9 mouse cellular contexts compared by ENCODE assay signal in the genomic region with DNA sequence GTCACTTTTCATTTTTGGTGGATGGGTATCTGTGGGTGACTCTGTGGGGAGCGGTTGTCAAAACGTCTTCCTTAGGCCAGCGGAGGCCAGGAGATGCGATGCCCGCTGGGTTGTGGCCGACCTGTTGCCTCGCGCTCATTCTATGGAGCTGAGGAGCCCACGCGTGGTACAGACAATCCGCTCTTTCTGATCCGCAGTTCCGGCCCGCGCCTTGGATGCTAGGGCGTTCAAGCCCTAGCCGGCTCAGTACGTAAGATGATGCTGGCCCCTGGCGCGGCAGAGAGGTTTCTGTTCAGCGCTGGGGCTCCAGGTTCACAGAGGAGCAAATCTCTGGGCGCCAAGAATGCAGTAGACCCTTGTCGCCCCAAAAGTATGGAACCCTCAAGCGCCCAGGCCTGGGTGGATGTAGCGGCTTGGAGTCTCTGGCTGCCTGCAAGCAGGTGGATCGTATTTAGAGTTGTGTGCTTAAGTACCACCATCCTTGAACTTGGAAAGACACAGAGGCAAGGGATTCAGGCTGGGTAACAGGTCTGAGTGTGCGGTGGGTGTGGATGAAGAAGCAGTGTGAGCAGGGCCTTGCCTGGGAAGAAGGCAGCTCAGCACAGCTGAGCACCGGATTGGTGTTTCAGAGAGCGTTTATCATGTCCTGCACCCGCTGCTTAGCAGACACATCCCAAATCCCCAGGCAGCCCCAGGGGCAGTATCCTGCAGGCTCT. TPM values are rescaled to one million over a fixed set of nuclear protein-coding genes. Genes with fewer than 3 reads are reported as not detected.
DNase-seq lines count a peak whose midpoint lies in the region; ATAC-seq and TF ChIP-seq lines count a peak whose summit lies in the region.
"Had no signal": no experiment of that assay in that cellular context is flagged by ENCODE, and none has a peak within 500 bp of the region (broad histone marks: within the 10 kb centered on the region; RNA-seq: fewer than 3 reads in every experiment).

No protein-coding gene starts in this region.

- peaks cover 23% of the 10 kb centered on the region for H3K4me1 ChIP-seq in E14TG2a.4 (replicated peaks; ENCODE audit: low read depth, low read length)
- H3K4me1 ChIP-seq in forebrain, embryonic 14.5 days (ENCODE audit: control insufficient read depth, insufficient read depth, low read length) = no peaks in the 10 kb centered on the region
- H3K4me1 ChIP-seq in midbrain, embryonic 11.5 days (ENCODE audit: control insufficient read depth, insufficient read depth, low read length) = peaks cover 17% of the 10 kb centered on the region

- WGBS in forebrain, embryonic 14.5 days = 7% methylated on average over 30 of the region's 30 CpGs
- WGBS in midbrain, embryonic 11.5 days = 5% methylated on average over 30 of the region's 30 CpGs

- H3K9ac ChIP-seq in forebrain, embryonic 14.5 days (ENCODE audit: low read length) = no peak overlapping the region
- no peak overlapping the region for H3K9ac ChIP-seq in midbrain, embryonic 11.5 days (ENCODE audit: low read length)

- peak; percentile 20 for DNase-seq in gastrocnemius, postnatal 10 days
- no peak for DNase-seq in gastrocnemius, postnatal 14 days
- DNase-seq in forebrain, embryonic 14.5 days (ENCODE audit: low spot score) = no peak
- DNase-seq in midbrain, embryonic 11.5 days (ENCODE audit: low spot score, missing footprints) = peak; percentile 89
- DNase-seq in thymus, postnatal 25 days = no peak
- no peak for DNase-seq in urinary bladder, adult 18-20 months (ENCODE audit: low spot score in 2 of 2)
- no peak for DNase-seq in thymus, postnatal 36 days

- H3K27ac ChIP-seq in forebrain, embryonic 14.5 days (ENCODE audit: low read depth, low read length) = no peak overlapping the region
- H3K27ac ChIP-seq in midbrain, embryonic 11.5 days (ENCODE audit: low read depth, low read length) = no peak overlapping the region

- no peak for ATAC-seq in forebrain, embryonic 14.5 days
- no peak for ATAC-seq in midbrain, embryonic 11.5 days (ENCODE audit: low FRiP score)

- intact Hi-C loops in gastrocnemius, postnatal 14 days (cut with DNase I; ENCODE audit: low total_unique reads) = no loop called here

- H3K4me3 ChIP-seq in E14TG2a.4 (replicated peaks; ENCODE audit: low read length) = peak overlapping the region; percentile 76
- no peak overlapping the region for H3K4me3 ChIP-seq in forebrain, embryonic 14.5 days (ENCODE audit: low read depth, low read length)
- H3K4me3 ChIP-seq in midbrain, embryonic 11.5 days (ENCODE audit: low read depth, low read length) = peak overlapping the region; percentile 44; the same call in 1 of the 2 replicates

- H3K4me2 ChIP-seq in forebrain, embryonic 14.5 days (ENCODE audit: low read length) = peak overlapping the region; percentile 53
- peak overlapping the region; percentile 81; the same call in 1 of the 2 replicates for H3K4me2 ChIP-seq in midbrain, embryonic 11.5 days

- H3K9me3 ChIP-seq in E14TG2a.4 (ENCODE audit: low read length) = peaks cover 6% of the 10 kb centered on the region; the same call in 1 of the 2 replicates
- H3K9me3 ChIP-seq in forebrain, embryonic 14.5 days (replicated peaks; ENCODE audit: control insufficient read depth, low read length) = no peaks in the 10 kb centered on the region
- no peaks in the 10 kb centered on the region for H3K9me3 ChIP-seq in midbrain, embryonic 11.5 days (ENCODE audit: control insufficient read depth, low read length)

- TF ChIP-seq CTCF in E14TG2a.4 (conservative IDR thresholded peaks at IDR 0.05; ENCODE audit: low read length) = no peak

- H3K36me3 ChIP-seq in E14TG2a.4 (ENCODE audit: insufficient read depth, low read length) = no peaks in the 10 kb centered on the region
- H3K36me3 ChIP-seq in forebrain, embryonic 14.5 days (ENCODE audit: control insufficient read depth, insufficient read depth, low read length) = no peaks in the 10 kb centered on the region
- no peaks in the 10 kb centered on the region for H3K36me3 ChIP-seq in midbrain, embryonic 11.5 days (ENCODE audit: control insufficient read depth, insufficient read depth, low read length)

- peaks cover 74% of the 10 kb centered on the region for H3K27me3 ChIP-seq in E14TG2a.4 (ENCODE audit: insufficient read depth, low read length)
- H3K27me3 ChIP-seq in forebrain, embryonic 14.5 days (replicated peaks; ENCODE audit: control insufficient read depth, insufficient read depth, low read length) = peaks cover 48% of the 10 kb centered on the region
- H3K27me3 ChIP-seq in midbrain, embryonic 11.5 days (ENCODE audit: control insufficient read depth, insufficient read depth, low read length) = peaks cover 45% of the 10 kb centered on the region

RNA-seq across cellular contexts. Expression of a gene that starts 1.3 kb away (rescaled TPM):
- total RNA-seq in gastrocnemius, postnatal 10 days (2021) = 1 to 10 TPM; 3.0 to 4.0 TPM
- 1 to 10 TPM; 2.0 to 2.5 TPM for total RNA-seq in gastrocnemius, postnatal 14 days (2021)
- polyA plus RNA-seq in forebrain, embryonic 14.5 days (2014; fragmentation: Nextera tagmentation; extraction: Ambion mirVana) = 0.81 and 1.1 TPM in 2 replicates
- polyA plus RNA-seq in midbrain, embryonic 11.5 days (2014; fragmentation: Nextera tagmentation; extraction: Ambion mirVana) = 7.8 and 9.8 TPM in 2 replicates
- polyA plus RNA-seq: liver, embryonic 16.5 days had no signal

Comparison
In these comparisons a context has a peak if more than half of its experiments do, and no peak if none do; other contexts are left out.
1. DNase-seq: peak in gastrocnemius, postnatal 10 days (single experiment) and midbrain, embryonic 11.5 days (single experiment); none in gastrocnemius, postnatal 14 days (single experiment), forebrain, embryonic 14.5 days (single experiment), thymus, postnatal 25 days (single experiment), urinary bladder, adult 18-20 months (0 of 2) and thymus, postnatal 36 days (0 of 2).